Mouse (Mus musculus): ENCODE results near the gene Rprd1b. TPM values are rescaled to one million over a fixed set of nuclear protein-coding genes. Genes with fewer than 3 reads are reported as not detected.

Rprd1b gene
- polyA plus RNA-seq, 1 experiment from 2014 or later, result 40.7 TPM

Other genes with a start within 250 kb of the Rprd1b start
- gene Vstm2l, start 113.8 kb upstream of the Rprd1b start, polyA plus RNA-seq (2015; fragmentation: Nextera tagmentation; extraction: Ambion mirVana), result 0.28 and 0.53 TPM in 2 replicates
- gene Tti1, start 64 bp upstream of the Rprd1b start, polyA plus RNA-seq (2015; fragmentation: Nextera tagmentation; extraction: Ambion mirVana), result 18.2 and 22.2 TPM in 2 replicates
- 91.7 and 93.1 TPM in 2 replicates for gene Tgm2, start 117.9 kb downstream of the Rprd1b start, polyA plus RNA-seq (2015; fragmentation: Nextera tagmentation; extraction: Ambion mirVana)
- 3.8 TPM in 2 replicates for gene D630003M21Rik, start 200.7 kb downstream of the Rprd1b start, polyA plus RNA-seq (2015; fragmentation: Nextera tagmentation; extraction: Ambion mirVana)
- gene Bpi, start 229.6 kb downstream of the Rprd1b start, polyA plus RNA-seq (2015; fragmentation: Nextera tagmentation; extraction: Ambion mirVana), result not detected in 2 replicates